Mouse (Mus musculus): ENCODE results near the gene Spag7. TPM values are rescaled to one million over a fixed set of nuclear protein-coding genes. Genes with fewer than 3 reads are reported as not detected.
A peak's percentile ranks its signal among the peaks of the same experiment; 100 is the strongest.

Gene Spag7
- polyA plus RNA-seq, 1 experiment from 2014 or later = 159 TPM

DNA sequence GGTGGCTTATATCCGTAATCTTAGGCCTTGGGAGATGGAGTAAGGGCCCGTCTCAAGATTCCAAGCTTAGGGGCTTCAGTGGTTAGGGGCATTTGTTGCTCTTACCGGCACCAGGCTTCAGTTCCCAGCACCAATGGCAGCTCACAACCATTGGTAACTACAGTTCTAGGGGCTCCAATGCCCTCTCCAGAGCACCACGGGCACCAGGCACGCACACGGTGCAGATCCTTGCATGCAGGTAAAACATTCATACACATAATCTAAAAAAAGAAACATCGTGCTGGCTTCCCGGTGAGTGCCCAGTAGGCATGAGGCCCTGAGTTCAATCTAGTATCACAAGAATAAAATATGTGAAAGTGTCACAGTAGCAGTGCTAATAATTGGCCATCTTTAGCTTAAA, 6.1 kb downstream of the Spag7 start:
- no peaks in the 10 kb centered on the region for H3K9me3 ChIP-seq (ENCODE audit: control insufficient read depth, low read length)
- no peak overlapping the region for H3K9ac ChIP-seq (ENCODE audit: low read length)
- no peak overlapping the region for H3K4me3 ChIP-seq (ENCODE audit: low read length)
- H3K4me1 ChIP-seq (replicated peaks; ENCODE audit: control insufficient read depth, insufficient read depth, low read length) = peaks cover 10% of the 10 kb centered on the region
- H3K27me3 ChIP-seq (ENCODE audit: control insufficient read depth, insufficient read depth, low read depth, low read length) = no peaks in the 10 kb centered on the region
- WGBS = 89% methylated on average over 8 of the region's 8 CpGs
- peaks cover 29% of the 10 kb centered on the region for H3K36me3 ChIP-seq (ENCODE audit: control insufficient read depth, insufficient read depth, low read length)
- ATAC-seq (ENCODE audit: low read depth) = no peak
- H3K4me2 ChIP-seq (ENCODE audit: low read depth, low read length) = no peak overlapping the region
- H3K27ac ChIP-seq (ENCODE audit: low read length) = no peak overlapping the region

DNA sequence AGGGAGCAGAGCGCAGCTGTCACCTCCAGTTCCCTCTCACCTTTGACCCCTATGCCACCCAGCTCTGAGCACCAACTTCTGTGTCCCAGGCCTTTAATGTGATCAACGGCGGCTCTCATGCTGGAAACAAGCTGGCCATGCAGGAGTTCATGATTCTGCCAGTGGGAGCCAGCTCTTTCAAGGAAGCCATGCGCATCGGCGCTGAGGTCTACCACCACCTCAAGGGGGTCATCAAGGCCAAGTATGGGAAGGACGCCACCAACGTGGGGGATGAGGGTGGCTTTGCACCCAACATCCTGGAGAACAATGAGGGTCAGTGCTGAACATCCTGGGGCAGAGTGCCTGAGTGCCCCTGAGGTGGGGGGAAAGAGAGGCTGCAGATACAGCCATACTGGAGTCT, 8.6 kb downstream of the Spag7 start:
- 82% methylated on average over 8 of the region's 8 CpGs for WGBS
- Histone ChIP-seq H3K27ac (ENCODE audit: low read length) (no peak overlapping the region), H3K36me3 (ENCODE audit: control insufficient read depth, insufficient read depth, low read length) (peaks cover 27% of the 10 kb centered on the region), H3K4me3 (ENCODE audit: low read length) (no peak overlapping the region), H3K9me3 (ENCODE audit: control insufficient read depth, low read length) (no peaks in the 10 kb centered on the region), H3K27me3 (ENCODE audit: control insufficient read depth, insufficient read depth, low read depth, low read length) (no peaks in the 10 kb centered on the region), H3K9ac (ENCODE audit: low read length) (no peak overlapping the region), H3K4me1 (replicated peaks; ENCODE audit: control insufficient read depth, insufficient read depth, low read length) (peaks cover 23% of the 10 kb centered on the region), H3K4me2 (ENCODE audit: low read depth, low read length) (no peak overlapping the region)
- no peak for ATAC-seq (ENCODE audit: low read depth)

GRCm38 (mm10) chr11:70658942-70659341, 10.3 kb downstream of the Spag7 start:
- no peak overlapping the region for H3K4me2 ChIP-seq (ENCODE audit: low read depth, low read length)
- H3K27ac ChIP-seq (ENCODE audit: low read length) = no peak overlapping the region
- H3K4me3 ChIP-seq (ENCODE audit: low read length) = no peak overlapping the region
- no peak for ATAC-seq (ENCODE audit: low read depth)
- H3K9me3 ChIP-seq (ENCODE audit: control insufficient read depth, low read length) = no peaks in the 10 kb centered on the region
- WGBS = 49% methylated on average over 8 of the region's 8 CpGs
- H3K4me1 ChIP-seq (replicated peaks; ENCODE audit: control insufficient read depth, insufficient read depth, low read length) = peaks cover 25% of the 10 kb centered on the region
- peaks cover 15% of the 10 kb centered on the region for H3K36me3 ChIP-seq (ENCODE audit: control insufficient read depth, insufficient read depth, low read length)
- H3K27me3 ChIP-seq (ENCODE audit: control insufficient read depth, insufficient read depth, low read depth, low read length) = no peaks in the 10 kb centered on the region
- no peak overlapping the region; the same call in 1 of the 2 replicates for H3K9ac ChIP-seq (ENCODE audit: low read length)

GRCm38 (mm10) chr11:70658521-70658920, 10.7 kb downstream of the Spag7 start:
- peaks cover 11% of the 10 kb centered on the region for H3K36me3 ChIP-seq (ENCODE audit: control insufficient read depth, insufficient read depth, low read length)
- no peak overlapping the region for H3K9ac ChIP-seq (ENCODE audit: low read length)
- no peak overlapping the region for H3K4me2 ChIP-seq (ENCODE audit: low read depth, low read length)
- ATAC-seq (ENCODE audit: low read depth) = no peak
- H3K27me3 ChIP-seq (ENCODE audit: control insufficient read depth, insufficient read depth, low read depth, low read length) = no peaks in the 10 kb centered on the region
- no peak overlapping the region for H3K4me3 ChIP-seq (ENCODE audit: low read length)
- H3K27ac ChIP-seq (ENCODE audit: low read length) = no peak overlapping the region
- H3K9me3 ChIP-seq (ENCODE audit: control insufficient read depth, low read length) = no peaks in the 10 kb centered on the region
- peaks cover 25% of the 10 kb centered on the region for H3K4me1 ChIP-seq (replicated peaks; ENCODE audit: control insufficient read depth, insufficient read depth, low read length)
- 69% methylated on average over 5 of the region's 5 CpGs for WGBS

DNA sequence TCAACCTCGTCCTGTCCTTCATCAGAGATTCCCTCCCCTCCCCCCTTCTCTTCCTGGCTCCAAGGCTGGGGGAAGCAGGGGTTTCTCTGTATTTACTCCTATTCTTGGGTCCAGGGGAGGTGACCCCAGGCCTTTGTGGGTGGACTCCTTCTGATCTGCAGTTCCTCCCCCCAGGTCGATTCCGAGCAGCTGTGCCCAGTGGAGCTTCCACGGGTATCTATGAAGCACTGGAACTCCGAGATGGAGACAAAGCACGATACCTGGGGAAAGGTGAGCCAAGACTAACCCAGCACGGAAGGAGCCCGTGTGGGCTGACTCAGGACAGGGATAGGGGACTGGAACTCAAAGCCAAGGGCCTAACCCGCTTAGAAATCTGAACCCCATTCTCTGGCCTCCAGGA, 11.2 kb downstream of the Spag7 start:
- WGBS = 45% methylated on average over 9 of the region's 9 CpGs
- H3K36me3 ChIP-seq (ENCODE audit: control insufficient read depth, insufficient read depth, low read length) = peaks cover 8% of the 10 kb centered on the region
- H3K9ac ChIP-seq (ENCODE audit: low read length) = no peak overlapping the region
- H3K4me3 ChIP-seq (ENCODE audit: low read length) = no peak overlapping the region
- peaks cover 25% of the 10 kb centered on the region for H3K4me1 ChIP-seq (replicated peaks; ENCODE audit: control insufficient read depth, insufficient read depth, low read length)
- H3K27me3 ChIP-seq (ENCODE audit: control insufficient read depth, insufficient read depth, low read depth, low read length) = no peaks in the 10 kb centered on the region
- H3K4me2 ChIP-seq (ENCODE audit: low read depth, low read length) = no peak overlapping the region
- no peak overlapping the region for H3K27ac ChIP-seq (ENCODE audit: low read length)
- no peaks in the 10 kb centered on the region for H3K9me3 ChIP-seq (ENCODE audit: control insufficient read depth, low read length)
- ATAC-seq (ENCODE audit: low read depth) = no peak

DNA sequence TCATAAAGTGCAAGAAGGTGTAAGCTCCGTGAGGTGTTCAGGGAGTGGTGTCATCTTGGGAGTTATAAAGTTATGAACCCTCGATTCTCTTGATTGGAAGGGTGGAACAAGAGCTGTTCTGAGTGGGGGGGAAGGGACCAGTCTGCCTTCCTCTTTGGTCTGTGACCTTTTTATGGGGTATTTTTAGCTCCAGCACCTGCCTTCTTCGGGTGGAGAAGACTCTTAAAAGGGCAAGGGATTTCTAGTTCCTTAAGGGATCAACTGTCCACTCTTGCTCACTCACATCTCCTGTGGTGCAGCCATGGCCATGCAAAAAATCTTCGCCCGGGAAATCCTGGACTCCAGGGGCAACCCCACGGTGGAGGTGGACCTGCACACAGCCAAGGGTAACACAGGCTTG, 11.6 kb downstream of the Spag7 start:
- no peak overlapping the region for H3K27ac ChIP-seq (ENCODE audit: low read length)

GRCm38 (mm10) chr11:70656964-70657363, 12.3 kb downstream of the Spag7 start, which contains the start of gene Eno3:
Gene Eno3, plus strand, starts transcription at chr11:70657202.
- no peaks in the 10 kb centered on the region for H3K27me3 ChIP-seq (ENCODE audit: control insufficient read depth, insufficient read depth, low read depth, low read length)
- 11% methylated on average over 3 of the region's 3 CpGs for WGBS
- H3K9ac ChIP-seq (ENCODE audit: low read length) = peak within 1 kb of the TSS; percentile 100
- peak within 1 kb of the TSS; percentile 100 for H3K4me3 ChIP-seq (ENCODE audit: low read length)
- H3K36me3 ChIP-seq (ENCODE audit: control insufficient read depth, insufficient read depth, low read length) = peaks cover 9% of the 10 kb centered on the region; the same call in 1 of the 2 replicates
- peak within 1 kb of the TSS; percentile 99 for H3K27ac ChIP-seq (ENCODE audit: low read length)
- H3K4me1 ChIP-seq (replicated peaks; ENCODE audit: control insufficient read depth, insufficient read depth, low read length) = peaks cover 34% of the 10 kb centered on the region
- no peak for ATAC-seq (ENCODE audit: low read depth)
- H3K9me3 ChIP-seq (ENCODE audit: control insufficient read depth, low read length) = no peaks in the 10 kb centered on the region
- peak within 1 kb of the TSS; percentile 96 for H3K4me2 ChIP-seq (ENCODE audit: low read depth, low read length)

More for the DNA sequence above, 11.6 kb downstream of the Spag7 start:
- Histone ChIP-seq H3K4me2 (ENCODE audit: low read depth, low read length) (peak overlapping the region; percentile 24; the same call in 1 of the 2 replicates), H3K36me3 (ENCODE audit: control insufficient read depth, insufficient read depth, low read length) (peaks cover 7% of the 10 kb centered on the region), H3K9me3 (ENCODE audit: control insufficient read depth, low read length) (no peaks in the 10 kb centered on the region), H3K4me3 (ENCODE audit: low read length) (no peak overlapping the region), H3K27me3 (ENCODE audit: control insufficient read depth, insufficient read depth, low read depth, low read length) (no peaks in the 10 kb centered on the region), H3K9ac (ENCODE audit: low read length) (no peak overlapping the region; the same call in 1 of the 2 replicates), H3K4me1 (replicated peaks; ENCODE audit: control insufficient read depth, insufficient read depth, low read length) (peaks cover 28% of the 10 kb centered on the region)
- WGBS = 43% methylated on average over 6 of the region's 6 CpGs
- ATAC-seq (ENCODE audit: low read depth) = no peak

GRCm38 (mm10) chr11:70656456-70656927, 12.7 kb downstream of the Spag7 start:
- Histone ChIP-seq H3K27ac (ENCODE audit: low read length) (peak overlapping the region; percentile 99), H3K9ac (ENCODE audit: low read length) (peak overlapping the region; percentile 100), H3K36me3 (ENCODE audit: control insufficient read depth, insufficient read depth, low read length) (peaks cover 14% of the 10 kb centered on the region), H3K27me3 (ENCODE audit: control insufficient read depth, insufficient read depth, low read depth, low read length) (no peaks in the 10 kb centered on the region), H3K4me3 (ENCODE audit: low read length) (peak overlapping the region; percentile 100), H3K4me2 (ENCODE audit: low read depth, low read length) (peak overlapping the region; percentile 96), H3K9me3 (ENCODE audit: control insufficient read depth, low read length) (no peaks in the 10 kb centered on the region), H3K4me1 (replicated peaks; ENCODE audit: control insufficient read depth, insufficient read depth, low read length) (peaks cover 38% of the 10 kb centered on the region)
- ATAC-seq (ENCODE audit: low read depth) = 0 out of 2 replicates have a peak, but pooled peaks have one; percentile 10
- 6% methylated on average over 16 of the region's 16 CpGs for WGBS

- H3K4me3 ChIP-seq (ENCODE audit: low read length) = peak overlapping the region; percentile 100
- H3K9ac ChIP-seq (ENCODE audit: low read length) = peak overlapping the region; percentile 100
- H3K4me1 ChIP-seq (replicated peaks; ENCODE audit: control insufficient read depth, insufficient read depth, low read length) = peaks cover 45% of the 10 kb centered on the region
- no peaks in the 10 kb centered on the region for H3K9me3 ChIP-seq (ENCODE audit: control insufficient read depth, low read length)
- ATAC-seq (ENCODE audit: low read depth) = peak; percentile 39
- H3K27me3 ChIP-seq (ENCODE audit: control insufficient read depth, insufficient read depth, low read depth, low read length) = no peaks in the 10 kb centered on the region
- peak overlapping the region; percentile 96 for H3K4me2 ChIP-seq (ENCODE audit: low read depth, low read length)
- H3K36me3 ChIP-seq (ENCODE audit: control insufficient read depth, insufficient read depth, low read length) = peaks cover 21% of the 10 kb centered on the region
- WGBS = under 1% methylated on average over 56 of the region's 61 CpGs
- peak overlapping the region; percentile 99 for H3K27ac ChIP-seq (ENCODE audit: low read length)
Observed at GRCm38 (mm10) chr11:70655571-70656455, 13.4 kb downstream of the Spag7 start.
